In genomic region chr9:35035074-35035473, GRCm38 (mm10) we compare ENCODE assay signal across 31 mouse cellular contexts.
A peak's percentile ranks its signal among the peaks of the same experiment; 100 is the strongest.
DNase-seq lines count a peak whose midpoint lies in the region; ATAC-seq and TF ChIP-seq lines count a peak whose summit lies in the region.
"Had no signal": no experiment of that assay in that cellular context is flagged by ENCODE, and none has a peak within 500 bp of the region (broad histone marks: within the 10 kb centered on the region; RNA-seq: fewer than 3 reads in every experiment).

No protein-coding gene starts in this region.

- H3K9ac ChIP-seq in heart, embryonic 14.5 days (ENCODE audit: low read length), result 0 out of 2 replicates have a peak overlapping the region, but pooled peaks have one; percentile 6
- no peak overlapping the region for H3K9ac ChIP-seq in ES-Bruce4 (ENCODE audit: low read depth, poor library complexity, severe bottlenecking)
- H3K9ac ChIP-seq in stomach, postnatal 0 days (ENCODE audit: low read length), result no peak overlapping the region
- H3K9ac ChIP-seq: embryonic facial prominence, embryonic 13.5 days; forebrain, embryonic 12.5 days; hindbrain, embryonic 14.5 days; limb, embryonic 15.5 days; liver, embryonic 15.5 days; neural tube, embryonic 15.5 days; stomach, embryonic 15.5 days had no signal

- H3K4me1 ChIP-seq in heart, embryonic 14.5 days (ENCODE audit: control insufficient read depth in 2 of 2, insufficient read depth in 2 of 2, low read length in 2 of 2), result peaks cover 22 to 23% of the 10 kb centered on the region in 2 experiments
- H3K4me1 ChIP-seq in ES-Bruce4 (ENCODE audit: control insufficient read depth, insufficient read depth, low read length), result no peaks in the 10 kb centered on the region
- H3K4me1 ChIP-seq in stomach, postnatal 0 days (replicated peaks; ENCODE audit: control insufficient read depth, insufficient read depth), result no peaks in the 10 kb centered on the region

- TF ChIP-seq CTCF in ES-Bruce4 (IDR thresholded peaks at IDR 0.05; ENCODE audit: low read depth, low read length), result no peak
- no peak for TF ChIP-seq CTCF in stomach, postnatal 0 days (IDR thresholded peaks at IDR 0.05; ENCODE audit: low read depth)

- H3K36me3 ChIP-seq in heart, embryonic 14.5 days (ENCODE audit: control insufficient read depth, insufficient read depth, low read length), result no peaks in the 10 kb centered on the region
- no peaks in the 10 kb centered on the region for H3K36me3 ChIP-seq in ES-Bruce4 (ENCODE audit: control insufficient read depth, insufficient read depth, low read length, poor library complexity, severe bottlenecking)
- no peaks in the 10 kb centered on the region for H3K36me3 ChIP-seq in stomach, postnatal 0 days (ENCODE audit: control insufficient read depth, insufficient read depth, low read length)
- H3K36me3 ChIP-seq: embryonic facial prominence, embryonic 13.5 days; forebrain, embryonic 12.5 days; limb, embryonic 15.5 days; liver, embryonic 15.5 days; midbrain, embryonic 10.5 days; stomach, embryonic 15.5 days had no signal

- H3K4me3 ChIP-seq in heart, embryonic 14.5 days (ENCODE audit: control insufficient read depth in 1 of 2, insufficient read depth in 1 of 2, low read depth in 1 of 2, low read length in 2 of 2), result no peak overlapping the region
- H3K4me3 ChIP-seq in ES-Bruce4 (ENCODE audit: low read depth, low read length), result no peak overlapping the region
- H3K4me3 ChIP-seq in stomach, postnatal 0 days (ENCODE audit: low read depth, low read length), result no peak overlapping the region
- H3K4me3 ChIP-seq: embryonic facial prominence, embryonic 13.5 days; erythroblast, embryonic 14.5 days; forebrain, embryonic 12.5 days; layer of hippocampus, adult 2 months; limb, embryonic 15.5 days; liver, embryonic 15.5 days; midbrain, embryonic 10.5 days; neural tube, embryonic 15.5 days; stomach, embryonic 15.5 days had no signal

- H3K4me2 ChIP-seq in heart, embryonic 14.5 days (ENCODE audit: low read length), result peak overlapping the region; percentile 35
- no peak overlapping the region for H3K4me2 ChIP-seq in stomach, postnatal 0 days (replicated peaks; ENCODE audit: low read depth)
- H3K4me2 ChIP-seq: embryonic facial prominence, embryonic 13.5 days; forebrain, embryonic 12.5 days; hindbrain, embryonic 14.5 days; limb, embryonic 15.5 days; liver, embryonic 15.5 days; neural tube, embryonic 15.5 days; stomach, embryonic 15.5 days had no signal

- no peaks in the 10 kb centered on the region for H3K27me3 ChIP-seq in heart, embryonic 14.5 days (ENCODE audit: control insufficient read depth, insufficient read depth, low read length)
- H3K27me3 ChIP-seq in ES-Bruce4 (ENCODE audit: control insufficient read depth, insufficient read depth, low read length, poor library complexity, severe bottlenecking), result no peaks in the 10 kb centered on the region
- H3K27me3 ChIP-seq in stomach, postnatal 0 days (ENCODE audit: control insufficient read depth, insufficient read depth, low read length), result no peaks in the 10 kb centered on the region
- H3K27me3 ChIP-seq: forebrain, embryonic 12.5 days; limb, embryonic 15.5 days; Patski; stomach, embryonic 15.5 days had no signal

- WGBS in heart, embryonic 14.5 days, result 35% methylated on average over 14 of the region's 14 CpGs
- WGBS in stomach, postnatal 0 days, result 36% methylated on average over 14 of the region's 14 CpGs

- DNase-seq in heart, postnatal 25 days (ENCODE audit: low spot score), result no peak
- DNase-seq in left cerebral cortex, postnatal 4 days, result peak; percentile 18
- no peak for DNase-seq in left cerebral cortex, postnatal 36 days (ENCODE audit: low spot score in 2 of 2)
- DNase-seq in R1 (ENCODE audit: low read depth, low spot score), result peak; percentile 32
- DNase-seq in cerebellum, adult 9-11 months, result no peak
- no peak for DNase-seq in stomach, postnatal 0 days (ENCODE audit: low spot score)
- DNase-seq: adrenal gland, adult 8-10 months; B cell, adult 2 months; cerebellum, adult 11-12 months; cerebellum, postnatal 25 days; gastrocnemius, postnatal 25 days; kidney, adult 18-20 months; kidney, postnatal 25 days; right cerebral cortex, adult 18-20 months; right cerebral cortex, postnatal 4 days had no signal

- intact Hi-C loops in heart, postnatal 25 days (cut with DNase I), result no loop called here
- intact Hi-C loops in left cerebral cortex, postnatal 4 days (cut with DNase I), result no loop called here
- intact Hi-C loops in left cerebral cortex, postnatal 36 days (cut with DNase I), result no loop called here

- ATAC-seq in heart, embryonic 14.5 days (ENCODE audit: insufficient number of reproducible peaks, insufficient read depth, low FRiP score, low read depth), result 0 out of 2 replicates have a peak, but pooled peaks have one; percentile 22
- ATAC-seq in stomach, postnatal 0 days (ENCODE audit: low FRiP score, low TSS enrichment), result no peak
- ATAC-seq: activated CD4-positive, CD25-positive, alpha-beta regulatory T cell, adult 4 months; inflammation-experienced regulatory T-cells, adult 6 months; lung, postnatal 0 days had no signal

- 0 out of 2 replicates have a peak, but pooled peaks cover 5% of the 10 kb centered on the region for H3K9me3 ChIP-seq in heart, embryonic 14.5 days (ENCODE audit: control insufficient read depth, low read length)
- H3K9me3 ChIP-seq in ES-Bruce4 (replicated peaks; ENCODE audit: control insufficient read depth, insufficient read depth, low read length, poor library complexity, severe bottlenecking), result no peaks in the 10 kb centered on the region
- H3K9me3 ChIP-seq in stomach, postnatal 0 days (ENCODE audit: control insufficient read depth, low read length), result no peaks in the 10 kb centered on the region
- H3K9me3 ChIP-seq: embryonic facial prominence, embryonic 13.5 days; forebrain, embryonic 12.5 days; limb, embryonic 15.5 days; liver, embryonic 15.5 days; midbrain, embryonic 10.5 days; neural tube, embryonic 15.5 days; stomach, embryonic 15.5 days had no signal

- H3K27ac ChIP-seq in heart, embryonic 14.5 days (replicated peaks in 1 of 2; ENCODE audit: control insufficient read depth in 1 of 2, insufficient read depth in 1 of 2, low read depth in 2 of 2, low read length in 2 of 2), result no peak overlapping the region
- H3K27ac ChIP-seq in ES-Bruce4 (ENCODE audit: insufficient read depth, low read length), result no peak overlapping the region
- no peak overlapping the region for H3K27ac ChIP-seq in stomach, postnatal 0 days (replicated peaks)
- H3K27ac ChIP-seq: embryonic facial prominence, embryonic 13.5 days; forebrain, embryonic 12.5 days; hindbrain, embryonic 14.5 days; layer of hippocampus, adult 2 months; limb, embryonic 15.5 days; liver, embryonic 15.5 days; midbrain, embryonic 10.5 days; neural tube, embryonic 15.5 days; stomach, embryonic 15.5 days had no signal

- no peak for TF ChIP-seq POLR2A in ES-Bruce4 (IDR thresholded peaks at IDR 0.05; ENCODE audit: insufficient read depth, low read length)

- TF ChIP-seq EP300 in ES-Bruce4 (IDR thresholded peaks at IDR 0.05; ENCODE audit: insufficient read depth, low read depth, low read length), result 0 out of 2 replicates have a peak, but pooled peaks have one; percentile 31
- TF ChIP-seq EP300 in stomach, postnatal 0 days (optimal IDR thresholded peaks at IDR 0.05), result no peak

Comparison
In these comparisons a context has a peak if more than half of its experiments do, and no peak if none do; other contexts are left out.
1. DNase-seq: peak in left cerebral cortex, postnatal 4 days (single experiment) and R1 (single experiment); none in heart, postnatal 25 days (single experiment), left cerebral cortex, postnatal 36 days (0 of 2), cerebellum, adult 9-11 months (single experiment) and stomach, postnatal 0 days (single experiment).